Mouse (Mus musculus) CH12.LX (cell line): ENCODE results near the gene Hist1h4f. TPM values are rescaled to one million over a fixed set of nuclear protein-coding genes. Genes with fewer than 3 reads are reported as not detected.

Experiments used
- DNase-seq: peaks from one replicate; pipeline ENCODE4 v3.0.0-alpha.2; 2013; ENCODE audit errors: extremely low read depth
- H3K27ac ChIP-seq: 2 replicates; pipeline ENCODE4 v1.5.1; 2012; ENCODE audit warnings: low read depth, mild to moderate bottlenecking, control low read depth, moderate library complexity; ENCODE audit not compliant: insufficient read depth
- H3K27me3 ChIP-seq: replicated peaks from 2 replicates; pipeline ENCODE3; 2012; ENCODE audit warnings: inconsistent platforms
- H3K36me3 ChIP-seq, 2 experiments: replicated peaks in 1 of 2; 2 replicates each; pipeline versions ENCODE3 to v1.6.1; 2012; ENCODE audit warnings: inconsistent platforms in 1 of 2, low read length in 1 of 2, mild to moderate bottlenecking in 1 of 2, mixed read lengths in 1 of 2, moderate library complexity in 1 of 2; ENCODE audit not compliant: control insufficient read depth in 1 of 2, insufficient read depth in 1 of 2
- H3K4me1 ChIP-seq, 2 experiments: 2 replicates each; pipeline ENCODE4 v1.6.1; 2012; ENCODE audit warnings: inconsistent platforms in 1 of 2, moderate library complexity in 1 of 2; ENCODE audit not compliant: insufficient read depth in 2 of 2, control insufficient read depth in 1 of 2
- H3K4me2 ChIP-seq: 2 replicates; pipeline ENCODE4 v1.6.1; 2012; ENCODE audit warnings: low read depth, mild to moderate bottlenecking, control low read depth; ENCODE audit not compliant: poor library complexity, insufficient read depth, severe bottlenecking
- H3K4me3 ChIP-seq, 3 experiments: fragments of 150-350 bp in 1 of 3; sonication (generic) in 1 of 3; replicated peaks in 1 of 3; 2 replicates each; pipeline versions ENCODE3 to v1.5.1; 2011 to 2012; ENCODE audit warnings: low read depth in 2 of 3, low read length in 2 of 3, mild to moderate bottlenecking in 2 of 3, moderate library complexity in 2 of 3, control low read depth in 1 of 3, improper control_type of control experiment in 1 of 3, inconsistent platforms in 1 of 3, mixed read lengths in 1 of 3; ENCODE audit not compliant: poor library complexity in 1 of 3
- H3K79me2 ChIP-seq: replicated peaks from 2 replicates; pipeline ENCODE4 v1.6.1; 2012; ENCODE audit warnings: mild to moderate bottlenecking, moderate library complexity; ENCODE audit not compliant: control insufficient read depth, poor library complexity, insufficient read depth, severe bottlenecking; ENCODE audit errors: extremely low read depth
- H3K9ac ChIP-seq: 2 replicates; pipeline ENCODE4 v1.6.1; 2012; ENCODE audit warnings: low read depth, mild to moderate bottlenecking, control low read depth, moderate library complexity; ENCODE audit not compliant: insufficient read depth
- H3K9me3 ChIP-seq: replicated peaks from 2 replicates; pipeline ENCODE3; 2012; ENCODE audit warnings: low read length, inconsistent platforms, mixed read lengths
- BHLHE40 ChIP-seq: IDR thresholded peaks from 2 replicates; pipeline ENCODE4 v1.6.1; 2011; ENCODE audit warnings: mild to moderate bottlenecking, low read depth, low read length, improper control_type of control experiment
- CHD2 ChIP-seq: IDR thresholded peaks from 2 replicates; pipeline ENCODE4 v1.6.1; 2011; ENCODE audit warnings: low read length, improper control_type of control experiment
- CTCF ChIP-seq, 2 experiments: IDR thresholded peaks in 1 of 2; conservative IDR thresholded peaks in 1 of 2; 2 replicates each; pipeline ENCODE4 v1.5.1; 2011 to 2012; ENCODE audit warnings: low read depth in 2 of 2, low read length in 2 of 2, improper control_type of control experiment in 1 of 2, inconsistent platforms in 1 of 2, mild to moderate bottlenecking in 1 of 2, moderate library complexity in 1 of 2
- E2F4 ChIP-seq: IDR thresholded peaks from 2 replicates; pipeline ENCODE4 v1.6.1; 2011; ENCODE audit warnings: low read depth, low read length, improper control_type of control experiment; ENCODE audit not compliant: insufficient replicate concordance
- HCFC1 ChIP-seq: IDR thresholded peaks from 2 replicates; pipeline ENCODE4 v1.6.1; 2012; ENCODE audit warnings: low read depth, mild to moderate bottlenecking, inconsistent platforms, low read length, improper control_type of control experiment
- IRF4 ChIP-seq: IDR thresholded peaks from 2 replicates; pipeline ENCODE4 v1.6.1; 2014; ENCODE audit warnings: low read depth, mild to moderate bottlenecking, inconsistent platforms, low read length, improper control_type of control experiment
- JUN ChIP-seq: IDR thresholded peaks from 2 replicates; pipeline ENCODE4 v1.6.1; 2011; ENCODE audit warnings: low read depth, mild to moderate bottlenecking, low read length, improper control_type of control experiment, moderate library complexity; ENCODE audit not compliant: insufficient read depth
- JUND ChIP-seq: conservative IDR thresholded peaks from 2 replicates; pipeline ENCODE4 v1.6.1; 2011; ENCODE audit warnings: low read depth, low read length, improper control_type of control experiment
- KAT2A ChIP-seq: IDR thresholded peaks from 2 replicates; pipeline ENCODE4 v1.6.1; 2012; ENCODE audit warnings: low read length, improper control_type of control experiment, inconsistent platforms; ENCODE audit not compliant: insufficient replicate concordance
- MAFK ChIP-seq: IDR thresholded peaks from 2 replicates; pipeline ENCODE4 v1.6.1; 2011; ENCODE audit warnings: low read length, improper control_type of control experiment; ENCODE audit not compliant: insufficient replicate concordance
- MAX ChIP-seq: IDR thresholded peaks from 2 replicates; pipeline ENCODE4 v1.6.1; 2011; ENCODE audit warnings: low read length, improper control_type of control experiment
- MEF2A ChIP-seq: IDR thresholded peaks from 2 replicates; pipeline ENCODE4 v1.6.1; 2014; ENCODE audit warnings: low read depth, mild to moderate bottlenecking, inconsistent platforms, low read length, improper control_type of control experiment, borderline replicate concordance
- MXI1 ChIP-seq: IDR thresholded peaks from 2 replicates; pipeline ENCODE4 v1.6.1; 2011; ENCODE audit warnings: mild to moderate bottlenecking, low read depth, low read length, improper control_type of control experiment
- MYC ChIP-seq: IDR thresholded peaks from 2 replicates; pipeline ENCODE4 v1.6.1; 2011; ENCODE audit warnings: low read depth, mild to moderate bottlenecking, improper control_type of control experiment, low read length
- NRF1 ChIP-seq: IDR thresholded peaks from 2 replicates; pipeline ENCODE4 v1.6.1; 2014; ENCODE audit warnings: low read depth, mild to moderate bottlenecking, inconsistent platforms, low read length, improper control_type of control experiment, moderate library complexity
- POLR2A ChIP-seq: IDR thresholded peaks from 2 replicates; pipeline ENCODE4 v1.6.1; 2011; ENCODE audit warnings: low read depth, mild to moderate bottlenecking, improper control_type of control experiment, low read length
- POLR2AphosphoS2 ChIP-seq: IDR thresholded peaks from 2 replicates; pipeline ENCODE4 v1.6.1; 2011; ENCODE audit warnings: low read depth, low read length, improper control_type of control experiment
- RAD21 ChIP-seq: IDR thresholded peaks from 2 replicates; pipeline ENCODE4 v1.6.1; 2011; ENCODE audit warnings: low read depth, mild to moderate bottlenecking, low read length, improper control_type of control experiment, moderate library complexity
- RCOR1 ChIP-seq: conservative IDR thresholded peaks from 2 replicates; pipeline ENCODE4 v1.6.1; 2012; ENCODE audit warnings: low read depth, mild to moderate bottlenecking, inconsistent platforms, low read length, improper control_type of control experiment
- SIN3A ChIP-seq: IDR thresholded peaks from 2 replicates; pipeline ENCODE4 v1.6.1; 2012; ENCODE audit warnings: low read length, improper control_type of control experiment, inconsistent platforms
- SMC3 ChIP-seq: IDR thresholded peaks from 2 replicates; pipeline ENCODE4 v1.6.1; 2011; ENCODE audit warnings: low read depth, low read length, improper control_type of control experiment
- TBP ChIP-seq: conservative IDR thresholded peaks from 2 replicates; pipeline ENCODE4 v1.6.1; 2011; ENCODE audit warnings: low read depth, low read length, improper control_type of control experiment
- TCF12 ChIP-seq: IDR thresholded peaks from 2 replicates; pipeline ENCODE4 v1.6.1; 2014; ENCODE audit warnings: low read depth, mild to moderate bottlenecking, inconsistent platforms, low read length, improper control_type of control experiment
- UBTF ChIP-seq: IDR thresholded peaks from 2 replicates; pipeline ENCODE4 v1.6.1; 2012; ENCODE audit warnings: low read depth, mild to moderate bottlenecking, inconsistent platforms, low read length, improper control_type of control experiment, moderate library complexity
- USF2 ChIP-seq: conservative IDR thresholded peaks from 2 replicates; pipeline ENCODE4 v1.6.1; 2011; ENCODE audit warnings: low read depth, low read length, improper control_type of control experiment
- ZC3H11A ChIP-seq: IDR thresholded peaks from 2 replicates; pipeline ENCODE4 v1.6.1; 2012; ENCODE audit warnings: low read depth, mild to moderate bottlenecking, inconsistent platforms, low read length, improper control_type of control experiment
- ZKSCAN1 ChIP-seq: IDR thresholded peaks from 2 replicates; pipeline ENCODE4 v1.6.1; 2012; ENCODE audit warnings: low read depth, inconsistent platforms, low read length, improper control_type of control experiment, borderline replicate concordance
- ZMIZ1 ChIP-seq: IDR thresholded peaks from 2 replicates; pipeline ENCODE4 v1.6.1; 2012; ENCODE audit warnings: low read depth, mild to moderate bottlenecking, inconsistent platforms, low read length, improper control_type of control experiment
- ZNF384 ChIP-seq: IDR thresholded peaks from 2 replicates; pipeline ENCODE4 v1.6.1; 2012; ENCODE audit warnings: low read depth, low read length, improper control_type of control experiment, inconsistent platforms
- dilution Hi-C: fragments of 300-500 bp; cut with MboI; formaldehyde crosslinking; loops from 2 replicates; pipeline ENCODE4 v1.14.3; 2020; ENCODE audit warnings: low sequenced_read_pairs; ENCODE audit not compliant: extremely low pct_unique_long_range_greater_than_20kb, extremely low pct_ligation_motif_present
- in situ Hi-C: fragments of 300-500 bp; cut with MboI; formaldehyde crosslinking; loops from 3 replicates; pipeline ENCODE4 v1.14.3; 2019; ENCODE audit warnings: low sequenced_read_pairs, low pct_ligation_motif_present, low pct_unique_long_range_greater_than_20kb, mixed read lengths
- polyA plus RNA-seq: library from polyadenylated mRNA; unstranded; fragments of >175 nt; gene quantifications from 2 replicates; pipeline ENCODE4 v1.2.1, GENCODE M21; 2012; ENCODE audit warnings: low read depth; ENCODE audit not compliant: insufficient read length
- total RNA-seq, 2 experiments: library from RNA; depleted of rRNA; stranded (reverse); fragments of 300-350 nt in 1 of 2; fragments of >200 nt in 1 of 2; gene quantifications; 2 replicates each; pipeline ENCODE4 v1.2.3; 2012 to 2014

Gene Hist1h4f
- total and polyA plus RNA-seq, 3 experiments: 9.0 to 4,902 (median 27.1) TPM

DNA sequence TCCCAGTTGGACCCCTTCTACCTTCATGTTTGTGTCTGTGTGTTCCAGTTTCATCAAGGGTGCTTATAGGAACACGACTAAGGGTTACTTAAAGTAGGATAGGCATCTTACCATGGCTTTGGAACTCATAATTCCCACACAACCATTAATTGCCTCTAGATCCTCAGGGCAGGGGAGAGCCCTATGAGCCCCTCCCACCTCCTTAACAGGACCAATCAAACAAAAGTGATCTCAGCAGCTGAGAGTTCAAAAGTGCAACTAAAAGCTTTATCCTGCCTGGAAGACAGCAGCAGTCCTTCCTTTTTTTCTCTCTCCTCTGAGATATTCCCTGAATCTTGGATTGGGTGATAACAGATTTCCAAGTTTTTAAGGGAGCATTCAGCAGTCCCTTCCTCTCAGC is 41.3 kb downstream of the Hist1h4f start:
- no peak for DNase-seq
- Histone ChIP-seq H3K4me2 (peak overlapping the region; percentile 23), H3K4me3 (peak overlapping the region in 1 of 3 experiments; percentile 3), H3K4me1 (peaks cover 9 to 37% of the 10 kb centered on the region in 2 experiments; a peak in 3 of 4 replicates), H3K9ac (no peak overlapping the region), H3K79me2 (no peaks in the 10 kb centered on the region), H3K36me3 (no peaks in the 10 kb centered on the region), H3K27ac (no peak overlapping the region), H3K9me3 (no peaks in the 10 kb centered on the region), H3K27me3 (no peaks in the 10 kb centered on the region)
- dilution Hi-C loops (no loop called here), in situ Hi-C loops (loop anchor here (25.0 kb wide), 1 partner anchor 1573 kb away; the partner anchor contains the start of gene Zfp184)
- TF ChIP-seq TBP: no peak
- no peak for TF ChIP-seq USF2
- TF ChIP-seq ZKSCAN1: no peak
- TF ChIP-seq CHD2: no peak
- no peak for TF ChIP-seq SIN3A
- TF ChIP-seq UBTF: no peak
- TF ChIP-seq ZC3H11A: no peak
- TF ChIP-seq ZMIZ1: no peak
- no peak for TF ChIP-seq IRF4

DNA sequence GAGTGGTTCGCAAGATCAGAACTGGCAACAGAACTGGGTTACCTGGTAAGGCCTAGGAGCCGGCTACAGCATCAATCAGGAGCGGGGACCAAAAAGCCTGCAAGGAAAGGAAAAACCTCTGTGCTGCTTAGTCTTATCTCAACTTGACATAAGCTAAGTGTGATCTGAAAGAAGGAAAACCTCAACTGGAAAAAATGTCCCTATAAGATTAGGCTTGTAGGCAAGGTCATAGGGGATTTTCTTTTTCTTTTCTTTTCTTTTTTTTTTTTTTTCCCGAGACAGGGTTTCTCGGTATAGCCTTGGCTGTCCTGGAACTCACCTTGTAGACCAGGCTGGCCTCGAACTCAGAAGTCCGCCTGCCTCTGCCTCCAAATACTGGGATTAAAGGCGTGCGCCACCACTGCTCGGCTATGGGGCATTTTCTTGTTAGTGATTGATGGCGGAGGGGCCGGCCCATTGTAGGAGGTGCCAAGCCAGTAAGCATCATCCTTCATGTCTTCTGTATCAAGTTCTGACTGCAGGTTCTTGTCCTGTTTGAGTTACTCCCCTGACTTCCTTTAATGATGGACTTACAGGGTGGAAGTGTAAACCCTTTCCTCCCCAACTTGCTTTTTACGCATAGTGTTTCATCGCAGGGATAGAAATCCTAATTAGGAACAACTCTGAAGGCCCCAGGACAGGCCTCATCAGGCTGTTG is 44.5 kb downstream of the Hist1h4f start:
- in situ Hi-C loops (loop anchor here (10.0 to 25.0 kb wide), 2 partner anchors 202 to 1570 kb away; partner anchors contain the start of gene Zfp184), dilution Hi-C loops (no loop called here)
- Histone ChIP-seq H3K4me3 (peak overlapping the region; percentile 25 to 55 (median 36)), H3K4me2 (peak overlapping the region; percentile 74), H3K79me2 (no peaks in the 10 kb centered on the region), H3K27ac (peak overlapping the region; percentile 87), H3K9me3 (no peaks in the 10 kb centered on the region), H3K9ac (peak overlapping the region; percentile 47), H3K27me3 (no peaks in the 10 kb centered on the region), H3K36me3 (no peaks in the 10 kb centered on the region), H3K4me1 (peaks cover 6 to 41% of the 10 kb centered on the region in 2 experiments; a peak in 3 of 4 replicates)
- peak; percentile 90 for DNase-seq
- TF ChIP-seq BHLHE40 (0 out of 2 replicates have a peak, but pooled peaks have one; percentile 8), NRF1 (0 out of 2 replicates have a peak, but pooled peaks have one; percentile 6), E2F4 (no peak), CHD2 (no peak), UBTF (no peak), SIN3A (no peak), USF2 (no peak), MYC (no peak), HCFC1 (peak; percentile 21; the same call in 1 of the 2 replicates), IRF4 (no peak; the same call in 1 of the 2 replicates), ZC3H11A (no peak), MAX (no peak), TCF12 (0 out of 2 replicates have a peak, but pooled peaks have one; percentile 27), MEF2A (no peak), CTCF (conservative IDR thresholded peaks at IDR 0.05 in 1 of 2, IDR thresholded peaks at IDR 0.05 in 1 of 2; ENCODE audit: low read depth in 2 of 2, low read length in 2 of 2) (no peak), ZMIZ1 (no peak), JUN (no peak), MAFK (peak; percentile 66), POLR2AphosphoS2 (no peak), ZNF384 (peak; percentile 74), MXI1 (peak; percentile 23; the same call in 1 of the 2 replicates), RCOR1 (no peak), JUND (0 out of 2 replicates have a peak, but pooled peaks have one; percentile 8), TBP (peak; percentile 98), KAT2A (0 out of 2 replicates have a peak, but pooled peaks have one; percentile 55), SMC3 (no peak), POLR2A (peak; percentile 49), RAD21 (no peak)
